Mouse (Mus musculus): ENCODE measurements around the gene Rnf181.
A peak's percentile ranks its signal among the peaks of the same experiment; 100 is the strongest.

Gene Rnf181

GRCm38 (mm10) chr6:72366844-72367443 lies at the start of gene Rnf181:
Rnf181 (minus strand) TSS chr6:72366956.
- no peak for DNase-seq

GRCm38 (mm10) chr6:72415964-72416772 lies 49.4 kb upstream of the Rnf181 start:
- DNase-seq, result no peak

- no peak for DNase-seq
Measured at GRCm38 (mm10) chr6:72415181-72415580, 48.4 kb upstream of the Rnf181 start.

DNA sequence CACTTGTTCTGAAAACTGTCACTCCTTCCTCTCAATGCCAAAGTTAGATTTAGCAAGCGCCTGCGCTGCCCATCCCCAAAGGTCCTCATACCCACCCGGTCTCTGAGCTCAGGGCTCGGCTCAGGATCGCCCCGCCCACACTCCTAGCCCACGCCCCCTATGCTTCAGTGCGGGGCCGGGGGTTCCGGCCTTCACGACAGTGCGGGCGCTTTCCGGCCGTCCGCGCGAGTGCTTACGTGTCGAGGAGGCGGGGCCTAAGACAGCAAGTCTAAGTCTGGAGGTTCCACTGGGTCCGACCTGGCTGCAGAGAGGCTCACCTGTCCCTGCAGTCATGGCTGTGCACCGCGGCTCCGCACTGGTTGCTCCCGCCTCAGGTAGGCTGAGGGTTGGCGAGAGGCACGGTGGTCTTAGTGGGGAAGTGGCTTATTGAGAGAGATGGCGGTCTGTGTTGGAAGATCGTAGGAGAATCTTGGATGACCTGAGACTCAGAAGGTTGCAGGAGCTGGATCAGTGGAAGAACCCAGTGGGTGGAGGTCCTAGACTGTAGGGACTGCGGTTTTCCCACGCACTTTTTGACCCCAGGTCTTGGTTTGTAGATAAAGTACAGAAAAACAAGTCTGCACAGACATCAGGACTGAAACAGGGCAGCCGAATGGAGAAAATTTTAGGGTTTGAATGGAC lies 47.5 kb upstream of the Rnf181 start, which contains the start of gene Ggcx:
Ggcx (plus strand) TSS at position 233 of the 681 bp plus-strand sequence.
- DNase-seq, result peak; percentile 99

DNA sequence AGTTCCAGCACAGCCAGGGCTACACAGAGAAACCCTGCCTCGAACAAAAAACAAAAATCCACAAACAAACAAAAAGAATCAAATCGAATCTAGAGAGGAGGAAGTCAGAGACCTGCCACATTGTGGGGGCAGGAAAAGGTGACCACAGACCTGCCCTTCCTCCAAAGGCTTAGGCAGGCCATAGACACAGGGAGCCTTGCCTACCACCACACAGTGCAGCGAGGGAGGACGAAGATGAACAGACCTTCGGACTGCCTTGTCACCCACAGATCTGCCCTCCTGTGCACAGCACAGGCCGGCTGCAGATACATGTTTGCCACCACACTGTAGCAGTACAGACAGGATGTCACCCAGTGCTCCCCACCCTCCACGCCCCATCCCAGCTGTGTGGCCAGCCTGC lies 43.8 kb upstream of the Rnf181 start:
- DNase-seq, result no peak

- DNase-seq, result no peak
Measured at GRCm38 (mm10) chr6:72410003-72410402, 43.2 kb upstream of the Rnf181 start.

- DNase-seq, result peak; percentile 89
Measured at GRCm38 (mm10) chr6:72409567-72409966, 42.8 kb upstream of the Rnf181 start.

GRCm38 (mm10) chr6:72407119-72407518 lies 40.4 kb upstream of the Rnf181 start:
- DNase-seq, result peak; percentile 89

DNA sequence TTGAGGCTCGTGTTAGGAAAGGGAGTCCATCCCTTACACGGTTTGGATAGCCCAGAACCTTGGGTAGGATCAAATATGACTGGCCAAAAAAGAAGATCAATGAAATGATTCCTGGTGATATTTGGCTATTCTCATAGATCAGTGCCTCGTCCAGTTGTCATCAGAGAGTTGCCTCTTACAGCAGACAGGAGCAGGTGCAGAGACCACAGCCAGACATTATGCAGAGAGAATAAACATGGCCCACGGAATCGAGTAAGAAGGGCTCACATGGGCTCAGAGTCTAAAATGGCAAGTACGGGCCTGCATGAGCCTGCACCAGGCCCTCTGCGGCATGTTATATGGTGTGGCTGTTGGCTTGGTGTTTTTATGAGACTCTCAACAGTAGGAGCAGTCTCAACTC lies 38.6 kb upstream of the Rnf181 start:
- DNase-seq, result no peak

DNA sequence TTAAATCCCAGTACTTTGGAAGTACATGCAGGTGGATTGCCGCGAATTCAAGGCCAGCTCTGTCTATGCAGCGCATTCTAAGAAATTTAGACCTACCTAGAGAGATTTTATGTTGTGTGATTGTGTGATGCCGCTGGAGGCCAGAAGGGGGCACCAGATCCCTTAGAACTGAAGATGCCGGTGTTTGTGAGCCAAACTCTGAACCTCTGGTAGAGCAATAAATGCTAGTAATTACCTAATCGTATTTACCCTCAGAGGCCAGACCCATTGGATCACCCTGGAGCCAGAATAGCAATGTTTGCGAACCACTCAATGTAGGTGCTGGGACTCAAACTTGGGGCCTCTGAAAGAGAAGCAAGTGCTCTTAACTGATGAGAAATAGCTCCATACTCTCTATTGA lies 35.1 kb upstream of the Rnf181 start:
- DNase-seq, result peak; percentile 72

GRCm38 (mm10) chr6:72399967-72400366 lies 33.2 kb upstream of the Rnf181 start:
- DNase-seq, result peak; percentile 47

DNA sequence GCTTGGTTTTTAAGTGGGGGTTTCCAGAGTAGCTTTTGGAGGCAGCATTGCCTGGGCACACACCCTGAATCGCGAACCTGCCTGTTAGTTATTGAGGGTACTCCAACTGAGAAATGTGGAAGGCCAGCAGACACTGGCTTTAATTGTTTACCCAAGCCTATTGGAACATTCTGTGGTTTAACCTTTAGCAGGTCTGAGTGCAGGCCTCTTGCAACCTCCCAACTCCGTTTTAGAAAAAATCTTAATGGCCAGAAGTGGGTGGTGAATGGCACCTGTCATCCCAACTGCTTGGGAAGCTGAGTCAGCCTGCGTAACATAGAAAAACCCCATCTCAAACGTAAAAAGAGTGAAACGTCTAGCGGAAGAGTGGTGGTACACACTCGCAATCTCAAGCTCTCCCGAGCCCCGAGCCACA lies 30.1 kb upstream of the Rnf181 start:
- DNase-seq, result no peak

DNA sequence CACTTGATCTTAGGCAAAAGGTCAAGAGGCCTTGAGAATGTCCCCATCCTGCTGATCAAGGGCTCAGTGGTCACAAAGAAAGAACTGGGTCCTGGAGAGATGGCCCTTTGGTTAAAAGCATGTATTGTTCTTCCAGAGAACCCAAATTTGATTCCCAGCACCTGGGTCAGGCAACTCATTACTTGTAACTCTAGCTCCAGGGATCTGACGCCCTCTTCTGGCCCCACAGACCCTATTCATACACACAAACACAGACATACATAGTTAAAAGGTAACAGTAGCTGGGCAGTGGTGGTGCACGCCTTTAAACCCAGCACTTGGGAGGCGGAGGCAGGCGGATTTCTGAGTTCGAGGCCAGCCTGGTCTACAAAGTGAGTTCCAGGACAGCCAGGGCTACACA lies 25.6 kb upstream of the Rnf181 start:
- DNase-seq, result no peak

DNA sequence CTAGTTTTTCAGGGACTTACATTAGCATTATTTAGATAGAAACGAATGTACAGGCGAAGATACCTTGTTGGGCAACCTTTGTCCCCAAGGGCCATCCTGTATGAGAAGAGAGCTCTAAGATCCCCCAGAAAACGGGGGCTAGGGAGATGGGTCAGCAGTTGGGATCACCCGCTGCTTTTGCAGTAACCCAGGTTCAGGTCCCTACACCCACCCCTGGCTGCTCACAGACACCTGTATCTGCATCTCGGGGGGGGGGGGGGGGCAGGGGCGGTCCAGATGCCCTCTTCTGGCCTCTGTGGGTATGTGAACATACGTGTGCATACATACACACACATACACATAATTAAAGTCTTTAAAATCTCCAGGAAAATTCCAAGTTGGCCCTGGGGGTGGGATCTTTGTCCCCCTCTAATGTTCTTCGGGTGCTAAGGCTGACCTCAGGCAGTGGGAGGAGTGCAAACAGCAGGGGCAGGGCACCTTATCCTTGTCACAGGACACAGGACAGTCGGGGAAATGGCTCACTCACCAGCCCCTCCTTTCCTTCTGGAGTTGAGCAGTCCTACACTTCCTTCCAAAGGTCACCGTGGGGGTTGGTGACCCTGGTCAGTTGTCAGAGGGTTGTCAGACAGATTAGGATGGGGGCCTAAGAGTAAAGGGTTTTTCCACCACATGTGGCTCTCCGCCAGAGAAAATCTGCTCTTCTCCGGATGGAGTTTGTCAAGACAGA lies 24.2 kb upstream of the Rnf181 start:
- peak; percentile 62 for DNase-seq

GRCm38 (mm10) chr6:72389941-72390771 lies 23.4 kb upstream of the Rnf181 start, which contains the start of gene Vamp8:
Vamp8 (minus strand) TSS chr6:72390703.
- peak; percentile 71 for DNase-seq

DNA sequence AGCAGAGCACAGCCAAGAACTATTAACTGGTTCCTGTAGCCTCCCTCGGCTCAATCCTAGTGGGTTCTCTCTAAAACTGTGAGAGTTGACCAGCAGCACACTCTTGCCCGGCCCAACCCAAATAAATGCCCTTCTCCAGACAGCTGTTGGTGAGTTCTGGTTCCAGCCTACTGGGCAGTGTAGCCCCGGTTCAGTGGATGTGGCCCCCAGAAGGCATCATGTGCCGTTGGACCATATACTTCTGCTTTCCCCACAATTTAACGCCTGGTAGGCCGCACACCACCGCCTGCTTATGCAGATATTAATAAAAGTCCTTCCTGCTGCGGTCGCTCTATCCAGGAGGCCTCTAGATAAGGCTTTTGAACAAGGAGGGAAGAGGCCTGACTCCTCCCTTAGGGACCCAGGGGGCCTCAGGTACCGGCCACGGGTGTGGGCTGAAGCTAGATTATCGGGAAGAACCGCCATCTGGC lies 22.8 kb upstream of the Rnf181 start:
- peak; percentile 44 for DNase-seq

DNA sequence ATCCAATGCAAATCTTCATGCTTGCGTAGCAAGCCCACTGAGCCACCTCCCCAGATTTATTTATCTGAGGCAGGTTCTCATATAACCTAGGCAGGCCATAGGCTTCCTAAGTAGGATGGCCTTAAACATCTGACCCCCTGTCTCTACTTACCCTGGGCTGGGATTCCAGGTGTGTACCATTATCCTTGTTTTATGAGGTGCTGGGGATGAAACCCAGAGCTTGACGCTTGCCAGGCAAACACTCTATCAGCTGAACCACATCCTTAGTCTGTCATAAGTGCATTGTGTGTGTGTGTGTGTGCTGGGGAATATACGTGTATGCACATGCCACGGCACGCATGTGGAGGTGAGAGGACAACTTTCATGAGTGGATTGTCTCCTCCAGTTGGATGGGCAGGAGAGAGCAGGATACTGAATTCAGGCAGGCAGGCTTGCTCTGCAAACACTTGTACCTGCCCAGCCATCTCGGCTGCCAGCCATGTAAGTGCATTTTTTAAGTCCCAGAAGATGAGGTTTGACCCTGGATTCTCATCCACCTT lies 22.1 kb upstream of the Rnf181 start:
- DNase-seq, result no peak

- DNase-seq, result no peak
Measured at GRCm38 (mm10) chr6:72388266-72388665, 21.5 kb upstream of the Rnf181 start.

GRCm38 (mm10) chr6:72387816-72388215 lies 21.1 kb upstream of the Rnf181 start:
- DNase-seq, result no peak

DNA sequence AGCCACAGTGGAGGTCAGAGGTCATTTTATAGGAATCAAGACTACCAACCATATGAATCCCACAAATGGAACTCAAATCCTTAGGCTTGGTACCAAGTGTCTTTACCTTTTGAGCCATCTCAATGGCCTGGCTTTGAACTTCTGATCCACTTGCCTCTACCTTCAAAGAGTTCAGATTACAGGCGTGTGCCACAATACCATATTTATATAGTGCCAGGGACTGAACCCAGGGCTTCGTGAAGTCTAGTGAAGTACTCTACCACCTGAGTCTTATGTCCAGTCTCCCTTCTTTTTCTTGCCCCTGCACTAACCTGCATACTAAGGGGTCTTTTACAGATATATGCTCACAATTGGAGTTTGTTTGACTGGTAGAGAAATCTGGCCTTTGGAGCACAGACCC lies 19.8 kb upstream of the Rnf181 start:
- no peak for DNase-seq

DNA sequence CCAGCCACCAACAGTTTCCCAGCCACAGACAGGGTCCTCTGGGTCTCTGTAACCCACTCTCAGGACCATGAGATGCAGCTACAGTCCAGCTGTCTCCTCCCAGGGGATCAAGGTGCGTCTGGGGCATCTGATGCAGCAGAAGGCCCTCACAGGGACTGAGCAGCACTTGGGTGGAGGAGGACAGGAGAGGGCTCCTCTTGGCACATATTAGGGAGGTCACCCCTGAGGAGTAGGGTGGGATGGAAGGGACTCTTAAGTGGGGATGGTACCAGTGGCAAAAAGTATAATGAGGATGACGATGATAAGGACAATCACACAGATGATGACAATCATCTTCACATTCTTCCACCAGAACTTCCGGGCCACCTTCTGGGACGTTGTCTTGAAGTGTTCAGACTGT lies 18.5 kb upstream of the Rnf181 start:
- no peak for DNase-seq

DNA sequence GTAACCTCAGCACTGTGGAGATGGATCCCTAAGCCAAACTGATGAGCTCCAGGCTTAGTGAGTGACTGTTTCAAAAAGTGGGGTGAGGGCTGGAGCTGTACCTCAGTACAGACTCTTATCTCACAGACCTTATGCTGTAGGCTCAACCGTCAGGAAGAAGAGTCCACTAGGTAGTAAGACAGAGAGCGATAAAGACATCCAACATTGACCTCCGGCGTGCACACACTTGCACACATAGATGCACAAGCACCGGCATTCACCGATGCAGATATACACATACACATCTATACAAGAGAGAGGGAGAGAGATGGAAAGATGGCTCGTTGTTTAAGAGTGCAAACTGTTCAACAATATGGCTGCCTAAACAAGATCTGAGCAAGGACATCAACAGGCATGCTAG lies 17.2 kb upstream of the Rnf181 start:
- no peak for DNase-seq
